Mouse (Mus musculus): ENCODE measurements around the gene Lrrc27.

- TF ChIP-seq JUND (conservative IDR thresholded peaks at IDR 0.05; ENCODE audit: low read depth, low read length) = no peak
- TF ChIP-seq EP300 (IDR thresholded peaks at IDR 0.05; ENCODE audit: low read length) = no peak
- no peak for TF ChIP-seq MAZ (IDR thresholded peaks at IDR 0.05; ENCODE audit: low read depth, low read length)
- TF ChIP-seq KAT2A (IDR thresholded peaks at IDR 0.05; ENCODE audit: insufficient replicate concordance, low read length) = no peak
- TF ChIP-seq TCF12 (IDR thresholded peaks at IDR 0.05; ENCODE audit: low read depth, low read length) = no peak
These were observed 17.5 kb downstream of the Lrrc27 start for GRCm38 (mm10) chr7:139230241-139230640.

Data from CH12.LX (cell line).